Mouse (Mus musculus): ENCODE data around the gene Olfr68. TPM values are rescaled to one million over a fixed set of nuclear protein-coding genes. Genes with fewer than 3 reads are reported as not detected.

The Olfr68 gene
- polyA plus RNA-seq, 1 experiment from 2014 or later = not detected

Other genes starting within 250 kb of the Olfr68 start
- not detected in 2 replicates for gene Olfr612, start 237.0 kb downstream of the Olfr68 start, polyA plus RNA-seq (2014; fragmentation: Nextera tagmentation; extraction: Ambion mirVana)
- gene Olfr613, start 231.6 kb downstream of the Olfr68 start, polyA plus RNA-seq (2014; fragmentation: Nextera tagmentation; extraction: Ambion mirVana) = not detected in 2 replicates
- gene Olfr615, start 223.6 kb downstream of the Olfr68 start, polyA plus RNA-seq (2014; fragmentation: Nextera tagmentation; extraction: Ambion mirVana) = not detected in 2 replicates
- not detected in 2 replicates for gene Olfr616, start 210.6 kb downstream of the Olfr68 start, polyA plus RNA-seq (2014; fragmentation: Nextera tagmentation; extraction: Ambion mirVana)
- not detected in 2 replicates for gene Olfr617, start 206.6 kb downstream of the Olfr68 start, polyA plus RNA-seq (2014; fragmentation: Nextera tagmentation; extraction: Ambion mirVana)
- 0.08 and 0.23 TPM in 2 replicates for gene Olfr618, start 189.6 kb downstream of the Olfr68 start, polyA plus RNA-seq (2014; fragmentation: Nextera tagmentation; extraction: Ambion mirVana)
- gene Olfr619, start 179.1 kb downstream of the Olfr68 start, polyA plus RNA-seq (2014; fragmentation: Nextera tagmentation; extraction: Ambion mirVana) = not detected in 2 replicates
- not detected in 2 replicates for gene Olfr620, start 167.2 kb downstream of the Olfr68 start, polyA plus RNA-seq (2014; fragmentation: Nextera tagmentation; extraction: Ambion mirVana)
- not detected in 2 replicates for gene Olfr622, start 137.0 kb downstream of the Olfr68 start, polyA plus RNA-seq (2014; fragmentation: Nextera tagmentation; extraction: Ambion mirVana)
- gene Olfr623, start 116.0 kb downstream of the Olfr68 start, polyA plus RNA-seq (2014; fragmentation: Nextera tagmentation; extraction: Ambion mirVana) = not detected in 2 replicates
- gene Olfr624, start 108.5 kb downstream of the Olfr68 start, polyA plus RNA-seq (2014; fragmentation: Nextera tagmentation; extraction: Ambion mirVana) = not detected in 2 replicates
- gene Olfr625-ps1, start 97.0 kb downstream of the Olfr68 start, polyA plus RNA-seq (2014; fragmentation: Nextera tagmentation; extraction: Ambion mirVana) = not detected in 2 replicates
- not detected in 2 replicates for gene Olfr243, start 65.0 kb downstream of the Olfr68 start, polyA plus RNA-seq (2014; fragmentation: Nextera tagmentation; extraction: Ambion mirVana)
- gene Olfr628, start 49.3 kb downstream of the Olfr68 start, polyA plus RNA-seq (2014; fragmentation: Nextera tagmentation; extraction: Ambion mirVana) = not detected in 2 replicates
- not detected in 2 replicates for gene Olfr629, start 34.8 kb downstream of the Olfr68 start, polyA plus RNA-seq (2014; fragmentation: Nextera tagmentation; extraction: Ambion mirVana)
- gene Olfr630, start 22.4 kb downstream of the Olfr68 start, polyA plus RNA-seq (2014; fragmentation: Nextera tagmentation; extraction: Ambion mirVana) = not detected in 2 replicates
- not detected in 2 replicates for gene Olfr69, start 8.1 kb downstream of the Olfr68 start, polyA plus RNA-seq (2014; fragmentation: Nextera tagmentation; extraction: Ambion mirVana)
- not detected in 2 replicates for gene Olfr67, start 12.1 kb upstream of the Olfr68 start, polyA plus RNA-seq (2014; fragmentation: Nextera tagmentation; extraction: Ambion mirVana)
- 856 and 1,369 TPM in 2 replicates for gene Hbb-bt, start 34.3 kb upstream of the Olfr68 start, polyA plus RNA-seq (2014; fragmentation: Nextera tagmentation; extraction: Ambion mirVana)
- gene Hbb-bs, start 48.4 kb upstream of the Olfr68 start, polyA plus RNA-seq (2014; fragmentation: Nextera tagmentation; extraction: Ambion mirVana) = 2,393 and 3,364 TPM in 2 replicates
- gene Hbb-bh2, start 60.8 kb upstream of the Olfr68 start, polyA plus RNA-seq (2014; fragmentation: Nextera tagmentation; extraction: Ambion mirVana) = not detected in 2 replicates
- gene Hbb-bh1, start 63.5 kb upstream of the Olfr68 start, polyA plus RNA-seq (2014; fragmentation: Nextera tagmentation; extraction: Ambion mirVana) = 0.78 and 4.0 TPM in 2 replicates
- 175 and 602 TPM in 2 replicates for gene Hbb-y, start 73.5 kb upstream of the Olfr68 start, polyA plus RNA-seq (2014; fragmentation: Nextera tagmentation; extraction: Ambion mirVana)
- gene Olfr66, start 106.6 kb upstream of the Olfr68 start, polyA plus RNA-seq (2014; fragmentation: Nextera tagmentation; extraction: Ambion mirVana) = not detected in 2 replicates
- not detected in 2 replicates for gene Olfr64, start 114.8 kb upstream of the Olfr68 start, polyA plus RNA-seq (2014; fragmentation: Nextera tagmentation; extraction: Ambion mirVana)
- gene Olfr65, start 123.8 kb upstream of the Olfr68 start, polyA plus RNA-seq (2014; fragmentation: Nextera tagmentation; extraction: Ambion mirVana) = not detected in 2 replicates
- gene Olfr631, start 149.1 kb upstream of the Olfr68 start, polyA plus RNA-seq (2014; fragmentation: Nextera tagmentation; extraction: Ambion mirVana) = not detected in 2 replicates
- gene Olfr632, start 154.6 kb upstream of the Olfr68 start, polyA plus RNA-seq (2014; fragmentation: Nextera tagmentation; extraction: Ambion mirVana) = not detected in 2 replicates
- not detected in 2 replicates for gene Olfr633, start 164.7 kb upstream of the Olfr68 start, polyA plus RNA-seq (2014; fragmentation: Nextera tagmentation; extraction: Ambion mirVana)
- gene Olfr635, start 191.5 kb upstream of the Olfr68 start, polyA plus RNA-seq (2014; fragmentation: Nextera tagmentation; extraction: Ambion mirVana) = not detected in 2 replicates
- gene Olfr638, start 219.0 kb upstream of the Olfr68 start, polyA plus RNA-seq (2014; fragmentation: Nextera tagmentation; extraction: Ambion mirVana) = not detected in 2 replicates
- gene Olfr639, start 237.6 kb upstream of the Olfr68 start, polyA plus RNA-seq (2014; fragmentation: Nextera tagmentation; extraction: Ambion mirVana) = not detected in 2 replicates
- gene Olfr640, start 245.9 kb upstream of the Olfr68 start, polyA plus RNA-seq (2014; fragmentation: Nextera tagmentation; extraction: Ambion mirVana) = not detected in 2 replicates